Mouse (Mus musculus) layer of hippocampus, adult 9-11 months (tissue): ENCODE measurements at regions not wholly inside any gene's neighbourhood (a gene's known extent, or its start where the extent isn't known, plus 50 kb on each side); places are given as distances from the start of the nearest gene placed in this dataset.

ENCODE experiments used
- DNase-seq: peaks from one replicate; pipeline ENCODE4 v3.0.0; 2022

GRCm38 (mm10) chr8:80422190-80422589 is 71.4 kb upstream of the Gypa start:
- no peak for DNase-seq

GRCm38 (mm10) chr8:80416121-80416520 is 77.5 kb upstream of the Gypa start:
- no peak for DNase-seq

GRCm38 (mm10) chr8:80399594-80400207 is 93.9 kb upstream of the Gypa start:
- DNase-seq: no peak

- DNase-seq: no peak
Measured at GRCm38 (mm10) chr8:80395010-80395409, 98.6 kb upstream of the Gypa start.

GRCm38 (mm10) chr8:80393111-80393510 is 100.5 kb upstream of the Gypa start:
- DNase-seq: no peak

- no peak for DNase-seq
Measured at GRCm38 (mm10) chr8:80369221-80369620, 124.4 kb upstream of the Gypa start.

- DNase-seq: no peak
Measured at GRCm38 (mm10) chr8:80364059-80364458, 129.5 kb upstream of the Gypa start.

GRCm38 (mm10) chr8:80343299-80343698 is 150.3 kb upstream of the Gypa start:
- DNase-seq: no peak

GRCm38 (mm10) chr8:80337872-80338271 is 155.7 kb upstream of the Gypa start:
- no peak for DNase-seq

- no peak for DNase-seq
Measured at GRCm38 (mm10) chr8:80328676-80329075, 164.9 kb upstream of the Gypa start.

- no peak for DNase-seq
Measured at GRCm38 (mm10) chr8:80325859-80326258, 167.7 kb upstream of the Gypa start.

GRCm38 (mm10) chr8:80325132-80325531 is 168.4 kb upstream of the Gypa start:
- DNase-seq: peak; percentile 27

GRCm38 (mm10) chr8:80318231-80318870 is 175.2 kb upstream of the Gypa start:
- no peak for DNase-seq

GRCm38 (mm10) chr8:80315371-80315770 is 178.2 kb upstream of the Gypa start:
- peak; percentile 20 for DNase-seq

GRCm38 (mm10) chr8:80314826-80315225 is 178.8 kb upstream of the Gypa start:
- DNase-seq: no peak

GRCm38 (mm10) chr8:80313883-80314635 is 179.5 kb upstream of the Gypa start:
- DNase-seq: no peak

- no peak for DNase-seq
Measured at GRCm38 (mm10) chr8:80307761-80308160, 185.8 kb upstream of the Gypa start.

GRCm38 (mm10) chr8:80298596-80298995 is 195.0 kb upstream of the Gypa start:
- DNase-seq: no peak

- no peak for DNase-seq
Measured at GRCm38 (mm10) chr8:80290311-80290710, 203.3 kb upstream of the Gypa start.

- DNase-seq: no peak
Measured at GRCm38 (mm10) chr8:80289282-80289681, 204.3 kb upstream of the Gypa start.

- DNase-seq: no peak
Measured at GRCm38 (mm10) chr8:80268910-80269460, 211.2 kb upstream of the Hhip start.

- no peak for DNase-seq
Measured at GRCm38 (mm10) chr8:80264915-80265314, 207.1 kb upstream of the Hhip start.

GRCm38 (mm10) chr8:80263468-80263945 is 205.7 kb upstream of the Hhip start:
- DNase-seq: no peak

- no peak for DNase-seq
Measured at GRCm38 (mm10) chr8:80262911-80263310, 205.1 kb upstream of the Hhip start.
